Mouse (Mus musculus): ENCODE data around the gene Zfp385a. TPM values are rescaled to one million over a fixed set of nuclear protein-coding genes. Genes with fewer than 3 reads are reported as not detected.
A peak's percentile ranks its signal among the peaks of the same experiment; 100 is the strongest.

Gene Zfp385a
- total and polyA plus RNA-seq, 2 experiments from 2014 or later: 23.1 to 25.8 TPM

- H3K36me3 ChIP-seq (ENCODE audit: insufficient read depth, low read length): no peaks in the 10 kb centered on the region
Observed at GRCm38 (mm10) chr15:103264794-103265193, 75.1 kb downstream of the Zfp385a start.

More at GRCm38 (mm10) chr15:103264794-103265193, 75.1 kb downstream of the Zfp385a start:
- DNase-seq (ENCODE audit: low spot score) (no peak), ATAC-seq (no peak)
- H3K4me1 ChIP-seq (ENCODE audit: insufficient read depth, low read length): no peaks in the 10 kb centered on the region
- H3K9me3 ChIP-seq (ENCODE audit: low read length): no peaks in the 10 kb centered on the region
- no peak overlapping the region for H3K9ac ChIP-seq (replicated peaks; ENCODE audit: low read length)
- no peak overlapping the region for H3K4me3 ChIP-seq (ENCODE audit: low read length)
- WGBS: 92% methylated on average over 2 of the region's 2 CpGs
- no peak overlapping the region for H3K27ac ChIP-seq
- no peak for TF ChIP-seq CTCF (IDR thresholded peaks at IDR 0.05; ENCODE audit: low read depth)
- no peak overlapping the region for H3K4me2 ChIP-seq (ENCODE audit: low read depth, low read length)
- H3K27me3 ChIP-seq (ENCODE audit: insufficient read depth, low read length): no peaks in the 10 kb centered on the region

MicroRNA genes within 50 kb of the gene (microRNA counts, 519-probe panel; counts per million panel counts)
- microRNA mmu-miR-148b: 3,976 counts per million, percentile 70 among the panel's probes with 10 or more counts

Small RNA genes within 50 kb of the gene (microRNA-seq; reads per million reads assigned to microRNA genes)
- gene Mir148b (385 to 399 reads per million in 2 experiments), gene Mir6963 (0 reads per million in 2 experiments)

Other genes with a start within 250 kb of the Zfp385a start
- gene Smug1, start 173.0 kb downstream of the Zfp385a start, total RNA-seq (2014; rRNA removed): 22.7 and 40.1 TPM in 2 replicates
- 11.9 and 13.2 TPM in 2 replicates for gene Smug1, start 173.0 kb downstream of the Zfp385a start, polyA plus RNA-seq (2015; fragmentation: Nextera tagmentation; extraction: Ambion mirVana)
- gene Cbx5, start 100.3 kb downstream of the Zfp385a start, total RNA-seq (2014; rRNA removed): 125 and 134 TPM in 2 replicates
- gene Cbx5, start 100.3 kb downstream of the Zfp385a start, polyA plus RNA-seq (2015; fragmentation: Nextera tagmentation; extraction: Ambion mirVana): 95.3 and 98.1 TPM in 2 replicates
- 117 and 148 TPM in 2 replicates for gene Hnrnpa1, start 99.7 kb downstream of the Zfp385a start, total RNA-seq (2014; rRNA removed)
- gene Hnrnpa1, start 99.7 kb downstream of the Zfp385a start, polyA plus RNA-seq (2015; fragmentation: Nextera tagmentation; extraction: Ambion mirVana): 596 and 630 TPM in 2 replicates
- 0.63 TPM in 1 of 2 replicates, not detected in the other for gene Nfe2, start 81.7 kb downstream of the Zfp385a start, total RNA-seq (2014; rRNA removed)
- 0.20 and 0.33 TPM in 2 replicates for gene Nfe2, start 81.7 kb downstream of the Zfp385a start, polyA plus RNA-seq (2015; fragmentation: Nextera tagmentation; extraction: Ambion mirVana)
- gene Copz1, start 67.4 kb downstream of the Zfp385a start, total RNA-seq (2014; rRNA removed): 149 and 155 TPM in 2 replicates
- 181 TPM in 2 replicates for gene Copz1, start 67.4 kb downstream of the Zfp385a start, polyA plus RNA-seq (2015; fragmentation: Nextera tagmentation; extraction: Ambion mirVana)
- 0.58 and 0.86 TPM in 2 replicates for gene Gpr84, start 29.5 kb downstream of the Zfp385a start, total RNA-seq (2014; rRNA removed)
- gene Gpr84, start 29.5 kb downstream of the Zfp385a start, polyA plus RNA-seq (2015; fragmentation: Nextera tagmentation; extraction: Ambion mirVana): 0.30 and 0.37 TPM in 2 replicates
- 8.2 and 8.3 TPM in 2 replicates for gene Itga5, start 26.7 kb upstream of the Zfp385a start, total RNA-seq (2014; rRNA removed)
- gene Itga5, start 26.7 kb upstream of the Zfp385a start, polyA plus RNA-seq (2015; fragmentation: Nextera tagmentation; extraction: Ambion mirVana): 4.9 and 5.0 TPM in 2 replicates
- gene Gtsf1, start 90.4 kb upstream of the Zfp385a start, total RNA-seq (2014; rRNA removed): not detected in 2 replicates
- gene Gtsf1, start 90.4 kb upstream of the Zfp385a start, polyA plus RNA-seq (2015; fragmentation: Nextera tagmentation; extraction: Ambion mirVana): 0.26 and 0.65 TPM in 2 replicates
- not detected in 2 replicates for gene Gtsf2, start 108.4 kb upstream of the Zfp385a start, total RNA-seq (2014; rRNA removed)
- 2.1 and 2.3 TPM in 2 replicates for gene Gtsf2, start 108.4 kb upstream of the Zfp385a start, polyA plus RNA-seq (2015; fragmentation: Nextera tagmentation; extraction: Ambion mirVana)
- 4.7 and 5.5 TPM in 2 replicates for gene Nckap1l, start 113.7 kb upstream of the Zfp385a start, total RNA-seq (2014; rRNA removed)
- gene Nckap1l, start 113.7 kb upstream of the Zfp385a start, polyA plus RNA-seq (2015; fragmentation: Nextera tagmentation; extraction: Ambion mirVana): 2.5 TPM in 2 replicates
- 116 and 127 TPM in 2 replicates for gene Pde1b, start 162.9 kb upstream of the Zfp385a start, total RNA-seq (2014; rRNA removed)
- gene Pde1b, start 162.9 kb upstream of the Zfp385a start, polyA plus RNA-seq (2015; fragmentation: Nextera tagmentation; extraction: Ambion mirVana): 67.2 and 67.6 TPM in 2 replicates
- gene Ppp1r1a, start 197.9 kb upstream of the Zfp385a start, total RNA-seq (2014; rRNA removed): 111 and 122 TPM in 2 replicates
- 196 and 197 TPM in 2 replicates for gene Ppp1r1a, start 197.9 kb upstream of the Zfp385a start, polyA plus RNA-seq (2015; fragmentation: Nextera tagmentation; extraction: Ambion mirVana)
- not detected in 2 replicates for gene Glycam1, start 225.0 kb upstream of the Zfp385a start, total RNA-seq (2014; rRNA removed)
- gene Glycam1, start 225.0 kb upstream of the Zfp385a start, polyA plus RNA-seq (2015; fragmentation: Nextera tagmentation; extraction: Ambion mirVana): not detected in 2 replicates

Data from hindbrain, postnatal 0 days (tissue).